Mouse (Mus musculus) kidney, adult 2 months (tissue): ENCODE data around the gene Polr2f.

Experiments
- CTCF ChIP-seq: fragments of 200-500 bp; conservative IDR thresholded peaks from 2 replicates; pipeline ENCODE4 v1.5.1; 2011; ENCODE audit warnings: low read depth, mild to moderate bottlenecking, control low read depth, low read length, moderate library complexity, mixed read lengths; ENCODE audit not compliant: insufficient read depth, insufficient read length
- POLR2A ChIP-seq: fragments of 200-500 bp; IDR thresholded peaks from one replicate; pipeline ENCODE4 v1.6.1; 2011; ENCODE audit warnings: low read depth, low read length, control low read depth

DNA sequence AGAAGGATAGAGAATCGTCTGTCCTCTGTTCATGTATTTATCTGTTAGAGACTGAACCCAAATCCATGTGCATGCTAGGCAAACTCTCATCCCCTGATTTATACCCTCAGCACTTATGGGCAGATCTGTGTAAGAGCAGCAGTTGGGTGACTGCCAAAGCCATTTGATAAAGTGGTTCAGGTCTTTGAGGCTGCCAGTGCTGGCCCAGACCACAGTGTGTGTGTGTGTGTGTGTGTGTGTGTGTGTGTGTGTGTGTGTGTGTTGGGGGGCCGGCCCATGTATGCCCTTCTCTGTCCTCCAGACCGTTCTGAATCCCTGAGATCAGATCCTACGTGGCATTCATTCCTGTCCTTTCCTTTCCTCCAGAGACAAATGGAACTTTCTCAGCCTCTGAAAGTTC lies 29.0 kb upstream of the Polr2f start:
- TF ChIP-seq CTCF (no peak), POLR2A (no peak)
